Comparison of ENCODE assay signal across 10 mouse cellular contexts in genomic region chr12:85417845-85418244, GRCm38 (mm10). TPM values are rescaled to one million over a fixed set of nuclear protein-coding genes. Genes with fewer than 3 reads are reported as not detected.
DNase-seq lines count a peak whose midpoint lies in the region; ATAC-seq and TF ChIP-seq lines count a peak whose summit lies in the region.
"Had no signal": no experiment of that assay in that cellular context is flagged by ENCODE, and none has a peak within 500 bp of the region (broad histone marks: within the 10 kb centered on the region; RNA-seq: fewer than 3 reads in every experiment).

No protein-coding gene starts in this region.

- peak; percentile 69 to 80 for DNase-seq in lung, adult 18-20 months
- no peak for DNase-seq in lung, adult 2 months
- DNase-seq in heart, adult 8-10 months (ENCODE audit: low spot score) = peak; percentile 67
- DNase-seq in lung, embryonic 14.5 days = peak; percentile 44
- DNase-seq in thymus, postnatal 25 days = peak; percentile 66
- no peak for DNase-seq in hindbrain, embryonic 10.5 days (ENCODE audit: low spot score)
- DNase-seq in layer of hippocampus, adult 8-10 months (ENCODE audit: low spot score in 2 of 2) = no peak
- DNase-seq: liver, embryonic 13.5 days had no signal

- no peak overlapping the region for H3K27ac ChIP-seq in lung, embryonic 14.5 days (ENCODE audit: low read depth)
- H3K27ac ChIP-seq in hindbrain, embryonic 10.5 days = no peak overlapping the region
- H3K27ac ChIP-seq: embryonic facial prominence, embryonic 12.5 days; liver, embryonic 13.5 days had no signal

- no peak for TF ChIP-seq CTCF in lung, adult 2 months (IDR thresholded peaks at IDR 0.05; ENCODE audit: insufficient read depth, low read length)
- no peak for TF ChIP-seq CTCF in lung, embryonic 14.5 days (IDR thresholded peaks at IDR 0.05; ENCODE audit: low read depth)

- TF ChIP-seq POLR2A in lung, adult 2 months (IDR thresholded peaks at IDR 0.05; ENCODE audit: borderline replicate concordance, extremely low read depth, low read depth, low read length) = no peak

- WGBS in lung, adult 2 months = 35% methylated on average over 9 of the region's 9 CpGs
- WGBS in lung, embryonic 14.5 days = 70% methylated on average over 9 of the region's 9 CpGs
- 89% methylated on average over 9 of the region's 9 CpGs for whole genome bisulfite sequencing in hindbrain, embryonic 10.5 days

- no peak overlapping the region for H3K4me2 ChIP-seq in lung, embryonic 14.5 days
- H3K4me2 ChIP-seq: embryonic facial prominence, embryonic 12.5 days; liver, embryonic 13.5 days had no signal

- no peaks in the 10 kb centered on the region for H3K9me3 ChIP-seq in lung, embryonic 14.5 days (ENCODE audit: low read depth, low read length)
- no peaks in the 10 kb centered on the region for H3K9me3 ChIP-seq in hindbrain, embryonic 10.5 days
- H3K9me3 ChIP-seq: embryonic facial prominence, embryonic 12.5 days; liver, embryonic 13.5 days had no signal

- H3K9ac ChIP-seq in lung, embryonic 14.5 days = no peak overlapping the region
- H3K9ac ChIP-seq: embryonic facial prominence, embryonic 12.5 days; liver, embryonic 13.5 days had no signal

- ATAC-seq in lung, embryonic 14.5 days (ENCODE audit: insufficient read depth) = no peak
- ATAC-seq in cerebellum, adult (ENCODE audit: insufficient number of reproducible peaks, low FRiP score, low TSS enrichment) = no peak

- H3K4me3 ChIP-seq in lung, adult 2 months (replicated peaks; ENCODE audit: extremely low read depth, low read depth, low read length) = no peak overlapping the region
- H3K4me3 ChIP-seq in lung, embryonic 14.5 days (ENCODE audit: low read depth, low read length) = no peak overlapping the region
- no peak overlapping the region for H3K4me3 ChIP-seq in hindbrain, embryonic 10.5 days
- H3K4me3 ChIP-seq: embryonic facial prominence, embryonic 12.5 days; liver, embryonic 13.5 days had no signal

- H3K36me3 ChIP-seq in lung, embryonic 14.5 days (ENCODE audit: insufficient read depth) = no peaks in the 10 kb centered on the region
- no peaks in the 10 kb centered on the region for H3K36me3 ChIP-seq in hindbrain, embryonic 10.5 days
- H3K36me3 ChIP-seq: embryonic facial prominence, embryonic 12.5 days; liver, embryonic 13.5 days had no signal

- H3K27me3 ChIP-seq in lung, embryonic 14.5 days (ENCODE audit: insufficient read depth, low read length) = no peaks in the 10 kb centered on the region
- H3K27me3 ChIP-seq in hindbrain, embryonic 10.5 days (ENCODE audit: insufficient read depth, poor library complexity, severe bottlenecking) = no peaks in the 10 kb centered on the region
- H3K27me3 ChIP-seq: embryonic facial prominence, embryonic 12.5 days; liver, embryonic 13.5 days had no signal

- peaks cover 5% of the 10 kb centered on the region for H3K4me1 ChIP-seq in lung, adult 2 months (ENCODE audit: control insufficient read depth, insufficient read depth, low read length)
- no peaks in the 10 kb centered on the region for H3K4me1 ChIP-seq in lung, embryonic 14.5 days (ENCODE audit: insufficient read depth)
- H3K4me1 ChIP-seq in hindbrain, embryonic 10.5 days (replicated peaks) = no peaks in the 10 kb centered on the region
- H3K4me1 ChIP-seq: embryonic facial prominence, embryonic 12.5 days; liver, embryonic 13.5 days had no signal

RNA-seq across cellular contexts. Expression of gene Tmed10, which starts 43.2 kb away (rescaled TPM):
- 227 and 239 TPM in 2 replicates for polyA plus RNA-seq in lung, adult 2 months (2012; rRNA removed)
- 100 to 1,000 TPM; 164 to 177 (median 171) TPM for total RNA-seq in heart, adult 8-10 months (2022)
- polyA plus RNA-seq in lung, embryonic 14.5 days (2014; fragmentation: Nextera tagmentation; extraction: Ambion mirVana) = 333 and 344 TPM in 2 replicates
- polyA plus RNA-seq in hindbrain, embryonic 10.5 days (2016; fragmentation: Nextera tagmentation; extraction: Ambion mirVana) = 253 and 254 TPM in 2 replicates
- total RNA-seq in layer of hippocampus, adult 8-10 months (2022) = 100 to 1,000 TPM; 154 to 177 (median 170) TPM

RNA-seq across cellular contexts. Expression of gene Fos, which starts 55.8 kb away (rescaled TPM):
- polyA plus RNA-seq in lung, adult 2 months (2012; rRNA removed) = 37.8 and 55.0 TPM in 2 replicates
- total RNA-seq in heart, adult 8-10 months (2022) = 10 to 100 TPM in 2 of 4 experiments, 1 to 10 TPM in 2; 2.4 to 26.4 (median 15.7) TPM
- 3.7 and 3.8 TPM in 2 replicates for polyA plus RNA-seq in lung, embryonic 14.5 days (2014; fragmentation: Nextera tagmentation; extraction: Ambion mirVana)
- polyA plus RNA-seq in hindbrain, embryonic 10.5 days (2016; fragmentation: Nextera tagmentation; extraction: Ambion mirVana) = 1.5 TPM in 2 replicates
- 10 to 100 TPM; 14.4 to 24.7 (median 21.0) TPM for total RNA-seq in layer of hippocampus, adult 8-10 months (2022)

Comparison
In these comparisons a context has a peak if more than half of its experiments do, and no peak if none do; other contexts are left out.
1. DNase-seq: peak in lung, adult 18-20 months (2 of 2), heart, adult 8-10 months (single experiment), lung, embryonic 14.5 days (single experiment) and thymus, postnatal 25 days (single experiment); none in lung, adult 2 months (single experiment), hindbrain, embryonic 10.5 days (single experiment) and layer of hippocampus, adult 8-10 months (0 of 2).